In genomic region chr10:4069258-4069826, GRCm38 (mm10) we compare ENCODE assay signal across 27 mouse cellular contexts.
A peak's percentile ranks its signal among the peaks of the same experiment; 100 is the strongest.
DNase-seq lines count a peak whose midpoint lies in the region; ATAC-seq and TF ChIP-seq lines count a peak whose summit lies in the region.
"Had no signal": no experiment of that assay in that cellular context is flagged by ENCODE, and none has a peak within 500 bp of the region (broad histone marks: within the 10 kb centered on the region; RNA-seq: fewer than 3 reads in every experiment).

No protein-coding gene starts in this region.

- no peaks in the 10 kb centered on the region for H3K4me1 ChIP-seq in hindbrain, postnatal 0 days (ENCODE audit: insufficient read depth, low read length)
- H3K4me1 ChIP-seq in hindbrain, embryonic 10.5 days (replicated peaks): no peaks in the 10 kb centered on the region
- H3K4me1 ChIP-seq: embryonic facial prominence, embryonic 12.5 days; limb, embryonic 12.5 days; liver, embryonic 15.5 days; midbrain, embryonic 13.5 days; neural tube, embryonic 15.5 days; stomach, embryonic 15.5 days had no signal

- TF ChIP-seq POLR2A in myocyte (IDR thresholded peaks at IDR 0.05; ENCODE audit: insufficient read length, low read depth): no peak

- no peak overlapping the region for H3K4me3 ChIP-seq in hindbrain, postnatal 0 days (ENCODE audit: low read length)
- H3K4me3 ChIP-seq in hindbrain, embryonic 10.5 days: no peak overlapping the region
- no peak overlapping the region for H3K4me3 ChIP-seq in myocyte
- H3K4me3 ChIP-seq: embryonic facial prominence, embryonic 12.5 days; forebrain, embryonic 15.5 days; heart, embryonic 13.5 days; limb, embryonic 12.5 days; liver, embryonic 15.5 days; megakaryocyte, embryonic 14.5 days; midbrain, embryonic 13.5 days; neural tube, embryonic 15.5 days; stomach, embryonic 15.5 days had no signal

- no peak overlapping the region for H3K9ac ChIP-seq in hindbrain, postnatal 0 days (replicated peaks; ENCODE audit: low read length)
- H3K9ac ChIP-seq: embryonic facial prominence, embryonic 12.5 days; forebrain, embryonic 15.5 days; heart, embryonic 13.5 days; limb, embryonic 12.5 days; liver, embryonic 15.5 days; midbrain, embryonic 13.5 days; neural tube, embryonic 15.5 days; stomach, embryonic 15.5 days had no signal

- peak; percentile 64 for ATAC-seq in hindbrain, postnatal 0 days
- ATAC-seq: intestine, embryonic 16.5 days; midbrain, embryonic 13.5 days; Patski had no signal

- H3K9me3 ChIP-seq in hindbrain, postnatal 0 days (ENCODE audit: low read length): no peaks in the 10 kb centered on the region
- H3K9me3 ChIP-seq in hindbrain, embryonic 10.5 days: no peaks in the 10 kb centered on the region
- H3K9me3 ChIP-seq: embryonic facial prominence, embryonic 12.5 days; forebrain, embryonic 15.5 days; heart, embryonic 13.5 days; limb, embryonic 12.5 days; liver, embryonic 15.5 days; megakaryocyte, embryonic 14.5 days; midbrain, embryonic 13.5 days; neural tube, embryonic 15.5 days; stomach, embryonic 15.5 days had no signal

- 64% methylated on average over 7 of the region's 7 CpGs for WGBS in hindbrain, postnatal 0 days
- WGBS in hindbrain, embryonic 10.5 days: 89% methylated on average over 7 of the region's 7 CpGs

- H3ac ChIP-seq in myocyte (ENCODE audit: control insufficient read depth, insufficient read length): no peak overlapping the region

- H3K27me3 ChIP-seq in hindbrain, postnatal 0 days (ENCODE audit: insufficient read depth, low read length): no peaks in the 10 kb centered on the region
- no peaks in the 10 kb centered on the region for H3K27me3 ChIP-seq in hindbrain, embryonic 10.5 days (ENCODE audit: insufficient read depth, poor library complexity, severe bottlenecking)
- H3K27me3 ChIP-seq in myocyte (ENCODE audit: control insufficient read depth, insufficient read depth, insufficient read length): no peaks in the 10 kb centered on the region
- H3K27me3 ChIP-seq: embryonic facial prominence, embryonic 12.5 days; forebrain, embryonic 15.5 days; heart, embryonic 13.5 days; limb, embryonic 12.5 days; liver, embryonic 15.5 days; megakaryocyte, embryonic 14.5 days; midbrain, embryonic 13.5 days; neural tube, embryonic 15.5 days; Patski; stomach, embryonic 15.5 days had no signal

- peak; percentile 57 for DNase-seq in cerebellum, adult 9-11 months
- DNase-seq in cerebellum, adult 8-10 months: no peak
- peak; percentile 44 for DNase-seq in hindbrain, postnatal 0 days (ENCODE audit: low spot score)
- DNase-seq in hindbrain, embryonic 10.5 days (ENCODE audit: low spot score): no peak
- DNase-seq in lung, postnatal 10 days: peak; percentile 22
- no peak for DNase-seq in lung, postnatal 25 days (ENCODE audit: low spot score)
- no peak for DNase-seq in kidney, adult 18-20 months
- DNase-seq: adrenal gland, postnatal 10 days; embryo, embryonic 11 days; heart, postnatal 10 days; kidney, postnatal 14 days; layer of hippocampus, adult 9-11 months; retina, postnatal 1 day; right cerebral cortex, postnatal 14 days; thymus, postnatal 14 days had no signal

- peak overlapping the region; percentile 41; the same call in 1 of the 2 replicates for H3K27ac ChIP-seq in hindbrain, postnatal 0 days
- no peak overlapping the region for H3K27ac ChIP-seq in hindbrain, embryonic 10.5 days
- H3K27ac ChIP-seq: embryonic facial prominence, embryonic 12.5 days; forebrain, embryonic 15.5 days; heart, embryonic 13.5 days; limb, embryonic 12.5 days; liver, embryonic 15.5 days; midbrain, embryonic 13.5 days; neural tube, embryonic 15.5 days; stomach, embryonic 15.5 days had no signal

- no peaks in the 10 kb centered on the region for H3K79me2 ChIP-seq in myocyte (ENCODE audit: control insufficient read depth, insufficient read depth)

- no peak for TF ChIP-seq CTCF in hindbrain, postnatal 0 days (IDR thresholded peaks at IDR 0.05; ENCODE audit: low read depth)

- H3K4me2 ChIP-seq in hindbrain, postnatal 0 days (ENCODE audit: low read depth, low read length): no peak overlapping the region
- no peak overlapping the region for H3K4me2 ChIP-seq in myocyte (ENCODE audit: low read depth)
- H3K4me2 ChIP-seq: embryonic facial prominence, embryonic 12.5 days; forebrain, embryonic 15.5 days; heart, embryonic 13.5 days; limb, embryonic 12.5 days; liver, embryonic 15.5 days; midbrain, embryonic 13.5 days; neural tube, embryonic 15.5 days; stomach, embryonic 15.5 days had no signal

- H3K36me3 ChIP-seq in hindbrain, postnatal 0 days (ENCODE audit: insufficient read depth, low read length): no peaks in the 10 kb centered on the region
- H3K36me3 ChIP-seq in hindbrain, embryonic 10.5 days: peaks cover 4% of the 10 kb centered on the region; the same call in 1 of the 2 replicates
- peaks cover 3% of the 10 kb centered on the region for H3K36me3 ChIP-seq in myocyte (ENCODE audit: control insufficient read depth, insufficient read depth)
- H3K36me3 ChIP-seq: embryonic facial prominence, embryonic 12.5 days; forebrain, embryonic 15.5 days; limb, embryonic 12.5 days; midbrain, embryonic 13.5 days; neural tube, embryonic 15.5 days; stomach, embryonic 15.5 days had no signal

TF ChIP-seq in myocyte, 11 proteins besides CTCF, POLR2A, EP300 and RAD21:
- peak in 1 of 3 experiments; percentile 28 for TF ChIP-seq MYOG (IDR thresholded peaks at IDR 0.05; ENCODE audit: control insufficient read depth in 1 of 3, insufficient read depth in 1 of 3, insufficient read length in 2 of 3, low read depth in 2 of 3)
- peak in 2 of 3 experiments; percentile 54 to 58 for TF ChIP-seq MYOD1 (IDR thresholded peaks at IDR 0.05; ENCODE audit: control insufficient read depth in 1 of 3, insufficient read length in 2 of 3, low read depth in 2 of 3)
- no peak for TF ChIP-seq TCF12 (IDR thresholded peaks at IDR 0.05; ENCODE audit: insufficient read depth, poor library complexity, severe bottlenecking)
- no peak for TF ChIP-seq TCF3 (IDR thresholded peaks at IDR 0.05; ENCODE audit: insufficient read length, low read depth)

Comparison
In these comparisons a context has a peak if more than half of its experiments do, and no peak if none do; other contexts are left out.
1. DNase-seq: peak in cerebellum, adult 9-11 months (single experiment), hindbrain, postnatal 0 days (single experiment) and lung, postnatal 10 days (single experiment); none in cerebellum, adult 8-10 months (single experiment), hindbrain, embryonic 10.5 days (single experiment), lung, postnatal 25 days (single experiment) and kidney, adult 18-20 months (single experiment).